Mouse (Mus musculus) 3134 (cell line): ENCODE measurements around the gene Lyrm4.
A peak's percentile ranks its signal among the peaks of the same experiment; 100 is the strongest.

Experiments used
- DNase-seq: peaks from one replicate; pipeline ENCODE4 v3.0.0-alpha.2; 2011; ENCODE audit warnings: low spot score; ENCODE audit not compliant: insufficient read length; ENCODE audit errors: extremely low read depth

Gene Lyrm4

DNA sequence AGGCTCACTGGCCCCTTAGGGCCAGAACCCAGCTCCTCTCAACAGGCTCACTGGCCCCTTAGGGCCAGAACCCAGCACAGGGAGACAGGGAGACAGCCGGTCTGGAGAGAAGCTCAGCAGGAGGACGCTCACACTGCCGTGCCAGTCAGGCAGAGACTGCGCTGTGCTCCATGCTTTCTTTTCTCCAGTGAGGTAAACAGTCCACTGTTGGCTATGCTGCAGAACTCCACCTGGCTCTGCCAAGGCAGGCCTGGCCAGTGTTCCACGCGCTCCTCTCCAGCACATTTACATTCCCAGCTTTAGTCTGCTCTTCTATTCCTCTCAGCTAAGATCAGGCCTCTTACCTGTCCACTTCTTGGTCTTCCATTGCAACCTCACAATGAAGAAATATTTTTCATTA lies 11.7 kb downstream of the Lyrm4 start:
- no peak for DNase-seq

DNA sequence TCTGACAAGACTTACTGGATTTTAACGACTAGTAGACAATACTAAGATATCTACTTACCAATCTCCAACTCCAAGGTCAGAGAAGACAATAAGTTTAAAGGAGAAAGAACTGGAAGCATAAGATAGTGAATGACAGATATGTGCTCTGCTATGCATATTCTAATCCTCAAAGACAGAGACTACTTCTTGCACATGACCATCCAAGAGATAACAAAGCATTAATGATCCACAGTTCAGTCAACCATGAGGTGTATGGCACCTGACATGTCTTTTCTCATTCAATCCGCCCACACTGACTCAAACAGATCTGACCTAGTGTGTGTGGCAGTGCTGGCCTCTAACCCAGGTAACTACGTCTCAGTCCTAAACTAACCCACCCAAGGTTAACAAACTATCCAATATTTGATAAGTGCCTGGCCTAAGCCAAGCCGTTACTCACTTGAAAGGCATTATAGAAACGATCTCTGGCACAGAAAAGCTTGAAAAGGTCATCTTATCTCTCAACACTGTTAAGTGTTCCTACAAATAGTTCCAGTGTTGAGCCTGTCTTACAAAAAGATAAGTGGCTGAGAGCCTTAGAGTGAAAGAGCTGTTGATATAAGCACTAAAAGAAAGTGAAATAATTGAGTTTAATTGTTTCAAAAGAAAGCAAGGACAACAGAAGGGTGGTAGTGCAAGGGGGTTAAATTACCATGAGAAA lies 20.5 kb downstream of the Lyrm4 start:
- DNase-seq: no peak

DNA sequence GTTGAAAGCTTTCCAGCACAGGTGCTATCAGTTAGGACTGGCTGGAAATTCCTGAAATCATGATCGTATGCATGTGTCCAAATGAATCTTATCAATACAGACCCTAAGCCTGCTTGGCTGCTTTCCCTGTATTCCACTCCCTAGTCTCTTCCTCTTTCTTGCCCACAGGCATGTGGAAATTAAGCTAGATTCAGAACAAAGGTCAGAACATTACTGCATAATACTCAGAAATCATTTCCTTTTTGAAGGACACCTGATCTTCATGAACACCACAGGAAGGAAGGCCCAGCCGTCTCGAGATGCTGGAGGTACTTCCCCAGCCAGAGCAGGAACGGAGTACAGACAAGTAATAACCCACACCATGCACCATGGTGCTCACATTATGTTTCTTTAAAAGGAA lies 29.2 kb downstream of the Lyrm4 start:
- no peak for DNase-seq

DNA sequence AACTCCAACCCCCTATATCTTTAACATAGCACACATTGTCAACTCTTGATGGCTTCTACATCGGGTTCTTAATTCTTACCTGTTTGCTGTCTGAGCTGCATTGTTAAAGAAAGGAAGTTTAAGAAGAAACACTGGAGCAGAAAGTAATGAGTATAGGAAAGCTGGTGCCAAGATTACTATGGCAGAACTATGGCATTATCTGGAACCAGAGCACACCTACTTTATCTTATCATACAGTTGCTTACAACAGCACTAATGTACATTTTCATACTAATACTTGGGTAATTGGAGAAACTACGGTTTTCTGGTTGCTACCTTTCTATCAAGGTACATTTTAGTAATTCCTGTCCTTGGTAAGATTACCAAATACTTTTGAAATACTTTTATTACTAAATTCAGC lies 29.9 kb downstream of the Lyrm4 start:
- DNase-seq: no peak

DNA sequence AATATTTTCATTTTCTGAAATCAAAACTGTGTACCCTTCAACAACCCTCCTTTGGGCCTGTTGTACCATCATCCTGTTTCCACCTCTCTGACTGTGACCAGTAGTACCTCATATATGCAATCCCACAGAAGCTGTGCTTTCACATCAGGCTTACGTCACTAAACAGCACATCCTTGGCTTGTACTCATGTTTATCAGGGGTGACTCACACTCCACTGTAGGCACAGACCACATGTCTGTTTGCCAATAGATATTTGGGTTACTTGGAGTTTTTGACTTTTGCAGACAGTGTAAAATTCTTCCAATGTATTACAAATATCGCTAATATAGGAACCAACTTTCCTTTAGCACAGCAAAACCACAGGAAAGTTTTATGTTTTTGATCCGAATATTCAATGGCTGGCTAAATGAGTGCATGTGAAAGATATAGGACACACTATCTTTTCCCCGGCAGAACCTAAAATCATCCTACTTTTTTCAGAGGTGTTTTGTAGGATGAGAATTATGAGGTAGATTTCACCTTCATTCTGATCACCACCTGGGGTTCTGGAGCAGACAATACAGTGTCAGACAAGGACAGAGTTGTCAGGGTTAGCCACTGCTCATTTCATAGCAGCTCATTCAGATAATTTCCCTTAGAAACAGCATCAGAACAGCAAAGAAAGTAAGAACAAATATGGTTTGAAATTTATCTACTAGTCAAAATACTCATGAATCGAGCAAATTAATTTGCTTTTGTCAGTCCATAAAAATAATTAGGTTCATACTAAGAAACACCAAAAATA lies 30.5 kb downstream of the Lyrm4 start:
- DNase-seq: peak; percentile 11

DNA sequence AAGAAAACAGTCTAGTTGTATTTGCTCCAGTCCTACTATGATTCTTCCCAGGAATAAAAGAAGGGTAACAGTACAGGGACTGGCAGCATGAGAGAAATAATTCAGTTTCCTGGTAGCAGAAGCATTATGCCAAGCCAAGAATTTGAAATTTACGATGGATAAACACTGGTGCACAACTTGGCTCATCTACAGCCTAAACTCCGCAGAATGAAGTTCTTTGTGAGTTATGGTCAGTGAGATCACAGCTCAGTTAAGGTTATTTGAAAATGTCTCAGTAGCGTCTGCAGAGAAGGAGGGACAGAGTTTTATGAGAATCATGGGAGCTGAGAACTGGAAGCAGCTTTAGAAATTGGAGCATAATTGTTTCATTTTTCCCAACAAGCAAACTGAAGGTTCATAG lies 31.4 kb downstream of the Lyrm4 start:
- no peak for DNase-seq

DNA sequence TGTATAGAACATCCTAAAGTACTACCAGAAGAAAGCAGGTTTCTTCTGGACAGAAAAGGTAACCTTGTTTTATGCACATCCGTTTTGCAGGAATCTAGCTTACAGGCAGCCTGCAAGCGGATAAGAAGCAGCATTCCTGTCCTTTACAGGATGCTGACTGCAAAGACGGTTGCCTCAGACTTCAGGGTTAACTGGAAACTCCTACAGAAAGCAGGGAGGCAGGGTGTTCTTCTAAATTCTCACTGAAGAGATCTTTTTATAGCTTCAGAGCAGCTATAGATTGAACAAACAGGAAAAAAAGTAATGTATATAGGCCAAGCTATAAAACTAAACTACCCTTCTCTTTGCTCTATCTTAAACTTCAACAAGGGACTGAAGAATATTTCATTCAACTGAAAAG lies 32.6 kb downstream of the Lyrm4 start:
- DNase-seq: no peak

DNA sequence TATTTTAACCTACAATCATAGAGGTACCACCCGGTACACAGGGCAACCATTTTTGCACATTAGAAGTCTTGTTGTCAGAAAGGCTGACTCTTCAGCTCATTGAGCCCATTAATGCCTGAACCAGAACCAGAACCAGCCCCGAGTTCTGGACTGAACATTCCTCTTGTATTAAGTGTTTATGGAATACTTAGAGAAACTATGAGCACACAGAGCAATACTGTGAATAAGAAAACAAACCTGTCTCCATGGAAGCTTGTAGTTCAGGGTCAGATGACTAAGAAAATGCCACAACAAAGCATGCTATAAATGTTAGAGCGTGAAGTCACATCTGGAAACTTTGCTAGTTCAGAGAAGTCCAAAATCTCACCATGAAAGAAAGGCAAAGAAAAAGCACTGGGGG lies 35.7 kb downstream of the Lyrm4 start:
- DNase-seq: no peak

DNA sequence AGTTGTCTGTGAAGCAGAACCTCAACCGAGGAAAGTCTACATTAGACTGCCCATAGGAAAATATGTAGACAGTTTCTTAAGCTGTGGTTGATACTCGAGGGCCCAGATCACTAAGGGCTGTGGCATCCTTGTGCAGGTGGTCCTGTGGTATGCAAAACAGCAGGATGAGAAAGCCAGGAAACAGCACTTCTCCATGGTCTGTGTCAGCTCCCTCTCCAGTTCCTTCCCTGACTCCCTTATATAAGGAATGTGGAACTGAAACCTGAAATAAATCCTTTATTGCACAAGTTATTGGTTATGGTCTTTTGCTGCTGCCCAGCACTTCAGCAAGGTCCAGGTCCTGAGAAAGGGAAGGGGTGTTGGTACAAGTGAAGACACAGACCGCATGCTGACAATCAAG lies 42.8 kb downstream of the Lyrm4 start:
- no peak for DNase-seq

DNA sequence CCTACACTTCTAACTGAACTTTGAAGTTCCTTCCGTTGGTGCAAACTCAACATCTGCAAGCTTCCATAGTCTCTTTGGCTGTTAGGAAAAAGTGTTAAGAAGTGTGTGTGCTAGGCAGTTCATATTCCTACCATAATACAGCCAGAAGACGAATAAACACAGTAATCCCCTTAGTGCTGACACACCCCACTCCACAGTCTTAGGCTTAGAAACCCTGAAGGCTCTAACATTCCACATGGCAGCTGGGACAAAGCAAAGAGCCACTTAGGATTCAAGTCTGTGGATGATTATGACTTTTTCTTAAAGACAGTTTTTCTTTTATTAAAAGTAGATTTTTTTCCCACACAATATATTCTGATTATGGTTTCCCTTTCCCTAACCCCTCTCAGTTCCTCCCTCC lies 50.6 kb downstream of the Lyrm4 start:
- DNase-seq: no peak

DNA sequence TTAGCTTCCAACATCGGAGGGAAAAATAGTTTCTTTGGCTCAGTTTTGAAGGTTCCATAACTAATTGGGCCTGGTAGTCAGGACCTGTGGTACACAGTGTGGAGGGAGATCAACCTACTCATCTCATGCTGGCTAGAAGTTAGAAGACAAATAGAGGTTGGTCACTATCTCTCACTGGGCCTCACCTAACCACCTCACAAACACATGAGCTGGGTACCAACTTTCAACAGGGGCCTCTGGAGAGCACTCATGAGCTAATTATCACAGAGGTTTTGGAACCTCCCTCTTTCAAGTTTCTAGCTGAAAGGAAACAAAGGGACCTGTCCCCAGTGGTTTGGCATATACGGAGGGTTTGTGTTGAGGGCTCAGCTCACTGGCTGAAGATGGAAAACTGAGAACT lies 59.8 kb downstream of the Lyrm4 start:
- no peak for DNase-seq

DNA sequence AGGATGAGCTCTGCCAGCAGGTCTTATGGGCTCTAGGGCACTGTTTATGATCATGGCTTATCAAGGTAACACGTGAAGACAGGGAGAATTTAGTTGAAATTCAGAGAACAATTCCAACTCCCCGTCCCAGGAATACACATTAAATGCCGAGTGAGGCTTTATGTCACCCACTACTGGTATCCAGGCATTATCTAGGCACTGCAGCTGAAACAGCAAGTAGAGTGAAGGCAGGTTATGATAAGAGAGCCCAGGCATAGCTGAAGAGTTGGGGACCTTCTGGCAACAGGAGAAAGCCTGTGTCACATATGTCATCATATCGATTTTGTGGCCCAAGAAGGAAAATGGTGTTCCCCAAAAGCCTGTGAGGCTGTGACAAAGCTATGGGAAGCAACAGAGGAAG lies 60.4 kb downstream of the Lyrm4 start:
- DNase-seq: no peak

DNA sequence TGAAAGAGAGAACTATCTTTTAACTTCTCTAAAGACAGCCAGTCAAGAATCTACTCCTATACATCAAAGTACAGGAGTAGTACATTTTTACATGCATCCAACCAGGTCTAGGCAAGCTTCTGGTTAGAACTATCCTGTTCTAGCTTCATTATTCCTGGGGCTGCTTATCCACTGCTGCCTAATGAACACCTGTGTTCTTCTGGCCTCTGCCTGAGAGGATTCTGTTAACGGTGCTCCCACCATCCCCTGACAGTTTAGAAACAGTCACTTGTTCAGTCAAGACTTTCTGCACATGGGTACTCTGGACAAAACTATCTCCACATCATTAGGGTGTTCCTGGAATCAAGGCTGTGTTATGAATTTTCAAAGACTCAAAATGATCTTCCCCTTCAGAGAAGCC lies 60.8 kb downstream of the Lyrm4 start:
- DNase-seq: no peak

DNA sequence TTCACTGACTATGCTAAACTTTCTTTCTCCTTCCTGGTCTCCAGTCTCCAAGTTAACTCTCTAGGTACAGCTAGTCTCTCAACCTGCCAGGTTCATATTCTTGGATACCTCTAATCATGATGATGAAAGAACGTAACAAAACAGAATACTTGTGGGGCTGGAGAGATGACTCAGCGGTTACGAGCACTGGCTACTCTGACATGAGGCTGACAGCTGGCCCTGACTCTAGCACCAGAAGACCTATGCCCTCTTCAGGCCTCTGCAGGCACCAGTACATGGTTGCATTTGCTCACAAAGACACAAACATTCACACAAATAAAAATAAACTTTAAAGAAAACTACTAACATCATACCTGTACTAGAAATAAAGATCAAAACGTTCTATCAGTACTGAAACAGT lies 81.8 kb downstream of the Lyrm4 start:
- DNase-seq: peak; percentile 0

DNA sequence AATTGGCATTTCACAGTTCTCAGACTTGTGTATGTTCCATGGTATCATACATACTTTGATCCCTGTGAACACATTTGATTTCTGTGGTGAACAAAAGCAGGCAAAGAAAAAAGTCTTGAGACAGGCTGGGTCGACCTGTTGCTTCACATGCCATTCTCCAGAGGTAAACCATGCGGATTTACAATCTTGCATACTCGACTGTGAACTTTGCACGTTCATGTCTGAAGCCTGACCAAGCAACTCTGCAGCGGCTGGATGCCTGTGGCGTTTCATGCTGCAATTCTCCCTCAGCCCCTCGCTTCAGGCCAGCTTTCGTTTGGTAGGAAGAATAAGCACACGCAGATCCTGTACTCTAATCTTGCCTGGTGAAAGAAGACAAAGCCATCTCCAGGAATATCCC lies 85.4 kb downstream of the Lyrm4 start:
- no peak for DNase-seq

DNA sequence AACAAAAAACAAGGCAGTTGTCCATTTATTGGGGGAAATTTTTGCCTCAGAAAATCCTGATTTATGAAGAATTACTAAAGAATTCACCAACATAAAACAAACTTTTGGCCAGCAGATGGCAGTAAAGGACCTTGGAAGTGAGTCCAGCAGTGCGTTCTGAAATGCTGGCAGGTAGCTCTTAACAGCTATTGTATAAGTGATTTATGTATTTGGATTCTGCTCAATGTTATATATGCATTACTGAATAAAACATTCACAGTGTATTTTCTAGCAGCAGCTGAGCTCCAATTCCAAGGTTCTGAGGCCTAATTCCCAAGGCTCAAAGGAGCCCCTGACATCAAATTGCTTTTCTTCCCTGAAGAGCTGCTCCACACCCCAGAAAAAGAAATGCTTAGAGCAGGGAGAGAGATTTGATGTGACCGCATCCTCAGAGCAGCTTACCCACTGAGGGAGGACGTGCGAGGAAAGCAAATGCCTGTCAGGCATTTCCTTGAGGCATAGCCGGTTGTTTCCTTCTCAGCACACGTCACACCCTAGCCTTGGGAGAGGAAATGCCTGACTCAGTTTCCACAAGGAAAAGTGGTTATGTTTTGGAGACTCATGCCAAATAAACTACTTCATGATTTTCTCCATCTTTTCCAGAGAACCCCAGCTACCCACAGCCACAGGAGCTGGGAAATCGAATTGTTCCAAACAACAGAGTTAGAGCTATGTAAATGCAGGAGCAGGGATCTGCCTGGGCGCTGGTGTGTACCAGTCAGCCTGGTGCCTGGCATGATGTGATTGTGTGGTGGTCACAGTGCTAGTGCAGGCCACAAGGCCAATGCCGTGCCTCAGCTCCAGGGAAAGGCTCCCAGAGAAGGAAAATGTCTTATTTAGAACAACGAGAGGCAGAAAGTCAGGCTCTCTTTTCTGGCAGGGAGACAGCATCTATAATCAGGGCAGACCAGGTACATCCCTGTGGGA lies 97.7 kb downstream of the Lyrm4 start:
- DNase-seq: no peak

DNA sequence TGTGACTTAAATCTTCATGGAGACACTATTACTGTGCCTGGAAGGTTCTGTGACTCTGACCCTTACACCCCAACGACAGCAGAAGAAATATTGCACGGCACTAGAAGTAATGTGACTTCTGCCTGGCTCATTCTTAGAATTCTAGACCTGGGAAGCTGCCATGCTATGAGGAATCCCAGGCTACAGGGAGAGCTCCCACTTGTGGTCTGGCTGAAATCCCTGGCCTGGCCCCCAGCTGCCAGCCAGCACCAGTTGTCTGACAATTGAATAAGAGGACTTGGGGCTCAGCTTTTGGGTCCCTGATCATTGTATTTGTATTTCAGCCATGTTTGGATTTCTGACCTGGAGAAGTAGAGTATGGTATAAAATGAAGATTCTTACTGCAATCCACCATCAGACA lies 99.3 kb downstream of the Lyrm4 start:
- DNase-seq: no peak

DNA sequence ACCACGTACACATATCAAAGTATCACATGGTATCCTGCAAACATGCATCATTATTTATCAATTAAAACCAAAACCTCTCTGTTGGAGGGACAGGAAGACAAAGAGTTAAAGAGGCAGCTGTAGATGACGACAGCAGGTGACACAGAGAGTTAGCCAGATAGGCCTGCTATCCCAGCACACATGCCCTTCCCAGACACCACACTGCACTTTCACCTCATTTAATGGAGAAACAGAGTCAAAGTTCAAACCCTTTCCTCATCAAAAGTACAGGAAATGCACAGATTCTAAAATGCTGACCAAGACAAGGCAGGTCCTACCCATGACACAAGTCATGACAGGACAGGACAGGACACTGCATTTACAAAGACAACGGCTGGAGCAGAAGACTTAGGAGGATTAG lies 101.7 kb downstream of the Lyrm4 start:
- no peak for DNase-seq

DNA sequence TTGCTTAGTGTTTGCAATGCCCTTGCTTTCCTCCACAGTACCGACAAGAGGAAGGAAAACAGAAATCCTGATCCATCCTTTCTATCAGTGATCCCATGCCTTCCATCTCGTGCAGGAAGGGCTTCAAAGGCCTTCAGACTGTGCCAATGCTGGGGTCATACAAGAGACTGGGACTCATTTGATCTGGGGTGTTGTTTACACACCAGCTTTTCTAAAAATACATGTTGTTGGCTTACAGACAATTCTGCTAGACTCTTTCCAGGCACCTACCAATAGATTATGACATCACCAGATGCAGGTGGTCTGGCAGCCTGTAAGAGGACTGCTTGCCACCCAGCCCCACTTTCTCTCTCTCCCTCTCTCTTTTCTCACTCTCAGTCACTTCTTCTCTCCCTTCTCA lies 107.3 kb downstream of the Lyrm4 start:
- no peak for DNase-seq

DNA sequence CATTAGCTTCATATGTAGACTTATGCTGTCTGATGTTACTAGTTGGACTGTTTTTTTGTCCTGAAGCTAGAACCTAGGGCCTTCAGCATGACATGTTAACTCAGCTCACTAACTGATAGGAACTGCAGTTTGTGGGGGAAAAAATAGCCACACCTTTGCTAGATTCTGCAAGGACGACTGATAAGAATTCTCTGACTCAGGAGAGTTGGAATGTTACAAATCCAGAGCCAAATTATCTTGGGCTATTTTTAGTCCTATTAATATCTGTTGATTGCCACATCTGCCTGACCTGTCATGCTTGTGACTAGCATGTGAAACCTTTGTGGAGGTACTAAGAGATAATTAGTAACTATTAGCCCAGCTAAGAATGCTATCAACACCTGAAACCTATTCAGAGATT lies 116.5 kb downstream of the Lyrm4 start:
- DNase-seq: no peak

DNA sequence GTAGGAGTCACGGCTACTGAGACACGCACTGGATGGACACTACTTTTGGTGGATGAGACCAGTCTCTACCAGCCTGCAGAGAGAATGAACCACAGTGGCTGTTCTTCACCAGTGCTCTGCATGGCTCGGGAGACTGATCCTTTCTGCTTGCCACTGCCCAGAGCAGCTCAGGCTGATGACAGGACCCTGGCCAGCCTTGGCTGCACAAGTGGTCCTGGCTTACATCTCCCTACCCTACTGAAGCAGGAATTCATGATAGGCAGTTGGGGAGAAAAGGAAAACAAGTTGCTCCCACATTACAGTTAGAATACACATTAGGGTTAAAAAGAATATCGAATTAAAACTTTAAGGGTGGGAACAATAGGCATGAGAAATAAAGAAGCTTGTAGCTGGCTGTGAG lies 119.7 kb downstream of the Lyrm4 start:
- DNase-seq: no peak
